Mouse (Mus musculus) spleen, adult 2 months (tissue): Measurements from ENCODE around the gene Dip2c.

Experiments
- CTCF ChIP-seq: fragments of 200-500 bp; IDR thresholded peaks from 2 replicates; pipeline ENCODE4 v1.5.1; 2011; ENCODE audit warnings: mild to moderate bottlenecking, inconsistent platforms; ENCODE audit not compliant: insufficient read depth, insufficient read length, insufficient replicate concordance; ENCODE audit errors: extremely low read depth
- POLR2A ChIP-seq: fragments of 200-500 bp; IDR thresholded peaks from 2 replicates; pipeline ENCODE4 v1.6.1; 2011; ENCODE audit warnings: low read depth, low read length, inconsistent platforms

GRCm38 (mm10) chr13:9276856-9277620 is 710 bp downstream of the Dip2c start:
- TF ChIP-seq CTCF (no peak), POLR2A (no peak)
